Mouse (Mus musculus): ENCODE results near the gene Larp6.

Gene Larp6

GRCm38 (mm10) chr9:60768393-60768792 lies 55.6 kb downstream of the Larp6 start:
- no peak for DNase-seq

GRCm38 (mm10) chr9:60769711-60770111 lies 56.9 kb downstream of the Larp6 start:
- DNase-seq, result no peak

DNA sequence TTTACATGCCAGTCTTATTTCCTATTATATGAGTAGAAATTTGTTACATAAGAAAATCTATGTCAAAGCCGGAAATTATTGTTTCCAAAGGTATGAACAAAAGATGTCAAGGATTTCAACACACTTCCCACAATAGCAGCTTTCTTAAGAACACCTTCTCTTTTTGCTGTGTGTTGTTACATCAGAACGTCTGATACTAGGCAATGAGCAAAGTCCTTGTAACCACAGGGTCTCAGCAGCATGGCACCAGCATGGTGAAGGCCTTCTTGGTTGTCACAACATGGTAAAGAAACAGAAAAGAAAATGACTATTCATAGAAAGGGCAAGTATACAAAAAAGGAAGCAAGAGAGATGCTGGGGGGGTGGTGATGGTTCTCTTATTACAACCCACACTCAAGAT lies 60.9 kb downstream of the Larp6 start:
- DNase-seq, result no peak

DNA sequence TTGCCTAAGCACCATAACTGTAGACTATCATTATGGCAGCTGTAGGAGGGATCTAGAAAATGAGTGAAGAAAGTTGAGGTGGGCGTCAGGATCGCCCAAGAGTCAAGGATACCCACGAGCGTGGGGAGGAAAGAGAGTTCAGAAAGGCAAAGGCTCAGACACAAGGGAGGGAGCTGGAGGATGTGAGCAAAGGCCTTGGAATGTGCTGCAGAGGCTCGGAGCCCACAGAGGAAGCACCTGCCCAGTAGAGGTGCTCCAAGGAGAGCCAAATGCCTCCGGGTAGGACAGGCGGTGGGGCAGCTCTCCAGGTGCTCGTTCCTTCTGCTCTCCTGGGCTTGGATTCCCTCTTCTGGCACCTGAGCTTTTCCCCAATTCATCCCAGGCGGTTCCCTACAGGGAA lies 64.1 kb downstream of the Larp6 start:
- no peak for DNase-seq

- DNase-seq, result no peak
Measured at GRCm38 (mm10) chr9:60782057-60782789, 69.4 kb downstream of the Larp6 start.

GRCm38 (mm10) chr9:60785069-60785468 lies 72.3 kb downstream of the Larp6 start:
- DNase-seq, result no peak

GRCm38 (mm10) chr9:60787517-60788110 lies 74.8 kb downstream of the Larp6 start:
- DNase-seq, result no peak
